Mouse (Mus musculus) liver, postnatal 0 days (tissue): ENCODE measurements around the gene Galnt18.

Source experiments
- CTCF ChIP-seq: sonication (generic); IDR thresholded peaks from 2 replicates; pipeline ENCODE4 v1.5.1; 2016; ENCODE audit warnings: antibody characterized with exemption, low read depth
- EP300 ChIP-seq: IDR thresholded peaks from 2 replicates; pipeline ENCODE4 v1.6.1; 2016; ENCODE audit warnings: antibody characterized with exemption, low read depth, mild to moderate bottlenecking

DNA sequence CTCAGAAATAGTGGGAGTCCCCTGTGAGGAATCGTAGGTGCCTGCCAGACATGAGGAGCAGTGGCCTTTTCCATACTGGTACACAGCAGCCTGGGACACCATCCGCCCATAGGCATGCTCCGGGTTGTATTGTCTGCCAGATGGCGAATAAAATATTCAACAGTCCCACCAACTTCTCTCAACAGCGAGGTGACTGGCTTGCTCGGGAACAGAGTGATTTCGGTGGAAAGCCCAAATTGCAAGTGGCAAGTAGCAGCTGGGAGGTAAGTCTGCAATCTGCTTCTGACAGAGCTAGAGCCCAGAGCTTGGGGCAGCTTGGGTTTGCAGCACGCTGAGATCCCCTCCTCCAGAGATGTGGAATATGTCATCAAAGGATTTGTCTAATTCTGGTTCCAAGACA is 5.7 kb upstream of the Galnt18 start:
- TF ChIP-seq EP300 (no peak), CTCF (no peak)
